Mouse (Mus musculus) limb, embryonic 14.5 days (tissue): ENCODE results near the gene Dgkg. TPM values are rescaled to one million over a fixed set of nuclear protein-coding genes. Genes with fewer than 3 reads are reported as not detected.
A peak's percentile ranks its signal among the peaks of the same experiment; 100 is the strongest.

Experiments
- ATAC-seq: fragments of 200-750 bp; cut with Nextera tagmentation; 2 replicates; pipeline ENCODE4 v1.8.0; 2017; ENCODE audit warnings: low read depth, moderate number of reproducible peaks, moderate TSS enrichment; ENCODE audit not compliant: low FRiP score
- DNase-seq: peaks from one replicate; pipeline ENCODE4 v3.0.0-alpha.2; 2015; ENCODE audit warnings: low spot score
- H3K27ac ChIP-seq: fragments of 300-500 bp; sonication (generic); replicated peaks from 2 replicates; pipeline ENCODE4 v1.5.1; 2014; ENCODE audit warnings: low read depth, mild to moderate bottlenecking, low read length, moderate library complexity, mixed read lengths
- H3K27me3 ChIP-seq: fragments of 300-500 bp; sonication (generic); 2 replicates; pipeline ENCODE4 v1.6.1; 2014; ENCODE audit warnings: low read length, mixed read lengths; ENCODE audit not compliant: control insufficient read depth, insufficient read depth
- H3K36me3 ChIP-seq: fragments of 300-500 bp; sonication (generic); 2 replicates; pipeline ENCODE4 v1.6.1; 2014; ENCODE audit warnings: mild to moderate bottlenecking, low read length, moderate library complexity, mixed read lengths; ENCODE audit not compliant: control insufficient read depth, insufficient read depth
- H3K4me1 ChIP-seq: fragments of 300-500 bp; sonication (generic); 2 replicates; pipeline ENCODE4 v1.6.1; 2014; ENCODE audit warnings: antibody characterized with exemption, low read length, mixed read lengths; ENCODE audit not compliant: control insufficient read depth, insufficient read depth
- H3K4me2 ChIP-seq: fragments of 300-500 bp; sonication (generic); replicated peaks from 2 replicates; pipeline ENCODE4 v1.6.1; 2014; ENCODE audit warnings: low read depth, mild to moderate bottlenecking, low read length, moderate library complexity; ENCODE audit not compliant: severe bottlenecking
- H3K4me3 ChIP-seq: fragments of 300-500 bp; sonication (generic); replicated peaks from 2 replicates; pipeline ENCODE4 v1.5.1; 2014; ENCODE audit warnings: low read length
- H3K9ac ChIP-seq: fragments of 300-500 bp; sonication (generic); 2 replicates; pipeline ENCODE4 v1.6.1; 2014; ENCODE audit warnings: mild to moderate bottlenecking, low read depth, low read length, moderate library complexity; ENCODE audit not compliant: severe bottlenecking
- H3K9me3 ChIP-seq: fragments of 300-500 bp; sonication (generic); 2 replicates; pipeline ENCODE4 v1.6.1; 2016; ENCODE audit warnings: low read length; ENCODE audit not compliant: control insufficient read depth
- POLR2A ChIP-seq: fragments of 200-500 bp; IDR thresholded peaks from 2 replicates; pipeline ENCODE4 v1.8.0; 2012; ENCODE audit warnings: inconsistent platforms, mild to moderate bottlenecking, moderate library complexity, borderline replicate concordance; ENCODE audit not compliant: insufficient read depth, insufficient read length; ENCODE audit errors: extremely low read depth
- WGBS: fragments of 180-500 bp; shearing (Covaris S2); extraction: QIAGEN DNeasy Blood & Tissue Kit; methylation state at CpG from one replicate; pipeline ENCODE4 v1.1.7; 2014; 5-methylcytosine and 5-hydroxymethylcytosine counted together
- polyA plus RNA-seq, 2 experiments: library from polyadenylated mRNA; depleted of rRNA in 1 of 2; stranded (reverse) in 1 of 2; unstranded in 1 of 2; fragments of >200 nt; fragmentation: Nextera tagmentation in 1 of 2; extraction: Ambion mirVana in 1 of 2; gene quantifications; 2 replicates each; pipeline versions ENCODE4 v1.2.1 to v1.2.3; 2012 to 2014

The Dgkg gene
- polyA plus RNA-seq, 2 experiments: 0.08 to 0.26 TPM

DNA sequence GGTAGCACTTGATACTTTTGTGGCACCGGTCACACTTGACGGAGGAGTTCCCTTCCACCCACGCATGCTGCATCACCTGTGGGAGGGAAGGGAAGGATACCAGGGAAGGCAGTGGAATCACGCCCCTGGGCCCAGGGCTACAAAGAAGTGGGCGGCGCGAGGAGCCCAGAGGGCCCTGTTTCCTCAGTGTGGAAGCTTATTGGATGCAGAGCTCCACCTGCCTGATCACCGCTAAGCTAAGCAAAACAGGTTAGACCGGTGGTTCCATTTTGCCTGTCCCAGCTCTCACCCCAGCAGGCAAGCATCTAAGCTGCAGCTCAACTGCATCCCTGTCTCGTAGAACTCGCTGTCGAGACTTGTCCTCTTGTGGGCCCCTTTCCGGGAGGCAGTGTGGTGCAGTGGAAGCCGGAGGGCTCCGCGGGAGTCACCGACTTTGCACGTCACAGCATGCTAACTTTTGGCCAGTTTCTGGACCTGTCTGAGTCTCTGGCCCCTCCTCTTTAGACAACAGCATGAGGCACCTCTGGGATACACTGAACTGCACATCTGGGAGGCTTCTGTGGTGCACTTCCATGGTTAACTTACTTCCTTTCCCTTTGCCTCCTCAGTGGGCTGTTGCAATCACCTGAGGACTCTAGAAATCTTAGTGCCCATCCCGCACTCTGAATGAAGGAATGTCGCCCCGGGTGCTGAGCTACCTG is 84.2 kb downstream of the Dgkg start:
- no peak for TF ChIP-seq POLR2A
- WGBS: 35% methylated on average over 21 of the region's 21 CpGs
- Histone ChIP-seq H3K27ac (no peak overlapping the region), H3K9ac (no peak overlapping the region), H3K36me3 (no peaks in the 10 kb centered on the region), H3K4me2 (no peak overlapping the region), H3K4me3 (no peak overlapping the region), H3K4me1 (no peaks in the 10 kb centered on the region), H3K9me3 (no peaks in the 10 kb centered on the region), H3K27me3 (no peaks in the 10 kb centered on the region; the same call in 1 of the 2 replicates)
- DNase-seq: peak; percentile 60
- no peak for ATAC-seq

DNA sequence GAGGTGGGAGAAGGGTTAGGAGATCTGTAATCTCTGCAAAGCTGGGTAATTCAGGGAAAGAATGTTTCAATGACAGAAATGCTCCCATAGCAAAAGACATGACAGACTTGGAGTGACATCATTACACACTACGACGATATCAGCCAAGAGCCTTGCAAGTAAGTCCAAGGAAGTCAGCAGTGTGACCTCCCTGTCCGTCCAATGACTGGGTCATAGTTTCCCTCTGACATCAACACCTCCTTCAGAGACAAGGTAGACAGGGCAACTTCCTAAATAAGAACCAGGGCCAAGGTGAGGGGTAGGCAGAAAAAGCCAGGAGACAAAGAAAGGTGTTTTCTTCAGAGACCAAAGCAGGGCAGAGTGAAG is 92.1 kb downstream of the Dgkg start:
- Histone ChIP-seq H3K4me1 (no peaks in the 10 kb centered on the region), H3K4me3 (no peak overlapping the region), H3K27me3 (no peaks in the 10 kb centered on the region), H3K27ac (no peak overlapping the region), H3K4me2 (no peak overlapping the region), H3K36me3 (no peaks in the 10 kb centered on the region), H3K9me3 (no peaks in the 10 kb centered on the region), H3K9ac (no peak overlapping the region)
- no peak for TF ChIP-seq POLR2A
- DNase-seq: no peak
- ATAC-seq: no peak
- WGBS: 74% methylated on average over 3 of the region's 3 CpGs

DNA sequence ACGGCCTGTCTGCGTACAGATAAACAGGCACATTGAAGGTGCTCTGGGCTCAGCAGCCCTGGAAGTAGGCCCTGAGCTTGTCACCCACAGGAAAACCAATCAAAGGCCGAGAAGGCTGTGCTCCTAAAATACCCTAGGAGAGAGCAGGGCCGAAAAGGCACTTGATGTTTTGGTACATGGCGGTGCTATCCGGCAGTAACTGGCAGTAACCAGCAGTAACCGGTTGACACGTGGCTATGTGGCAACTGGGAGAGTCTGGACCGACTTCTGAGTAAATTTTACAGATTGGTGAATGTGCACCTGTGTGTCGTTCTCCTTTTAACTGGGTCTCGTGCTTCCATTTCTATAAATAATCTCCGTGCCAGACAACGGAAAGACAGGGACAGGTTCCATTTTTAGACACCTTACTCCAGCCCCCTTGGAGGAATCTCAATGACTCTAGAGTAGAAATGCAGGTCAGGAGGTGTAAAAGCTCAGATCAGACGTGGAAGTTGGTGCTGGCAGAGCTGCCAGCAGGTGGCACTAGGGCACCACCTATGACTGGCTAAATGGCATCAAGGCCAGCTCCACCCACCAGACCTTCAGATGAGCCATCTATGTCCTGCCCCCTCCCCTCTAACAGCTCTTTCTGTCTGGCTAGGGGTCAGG is 92.6 kb downstream of the Dgkg start:
- no peaks in the 10 kb centered on the region for H3K4me1 ChIP-seq
- no peaks in the 10 kb centered on the region for H3K9me3 ChIP-seq
- H3K36me3 ChIP-seq: no peaks in the 10 kb centered on the region
- no peak overlapping the region for H3K4me2 ChIP-seq
- DNase-seq (peak; percentile 62), ATAC-seq (no peak; the same call in 1 of the 2 replicates)
- no peak overlapping the region for H3K4me3 ChIP-seq
- TF ChIP-seq POLR2A: no peak
- H3K9ac ChIP-seq: no peak overlapping the region
- H3K27me3 ChIP-seq: no peaks in the 10 kb centered on the region
- WGBS: 55% methylated on average over 14 of the region's 14 CpGs
- no peak overlapping the region for H3K27ac ChIP-seq

DNA sequence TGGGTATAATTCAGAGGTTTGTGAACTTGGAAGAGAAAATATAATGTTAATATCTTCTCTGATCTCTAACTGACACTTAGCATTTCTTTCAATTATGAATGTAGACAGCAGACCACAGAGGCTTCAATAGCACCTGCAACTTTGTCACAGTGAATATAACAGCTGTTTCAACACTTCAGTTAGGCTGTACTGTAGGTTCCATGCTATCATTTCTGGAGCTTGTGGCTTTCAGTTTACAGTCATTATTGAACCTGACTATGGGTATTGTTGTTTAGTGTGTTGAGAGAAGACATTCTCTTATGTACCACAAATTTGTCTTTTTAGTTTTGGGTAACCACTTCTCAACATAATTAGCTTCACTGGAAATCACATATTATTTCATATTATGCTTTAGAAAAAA is 93.4 kb downstream of the Dgkg start:
- no peaks in the 10 kb centered on the region for H3K27me3 ChIP-seq

DNA sequence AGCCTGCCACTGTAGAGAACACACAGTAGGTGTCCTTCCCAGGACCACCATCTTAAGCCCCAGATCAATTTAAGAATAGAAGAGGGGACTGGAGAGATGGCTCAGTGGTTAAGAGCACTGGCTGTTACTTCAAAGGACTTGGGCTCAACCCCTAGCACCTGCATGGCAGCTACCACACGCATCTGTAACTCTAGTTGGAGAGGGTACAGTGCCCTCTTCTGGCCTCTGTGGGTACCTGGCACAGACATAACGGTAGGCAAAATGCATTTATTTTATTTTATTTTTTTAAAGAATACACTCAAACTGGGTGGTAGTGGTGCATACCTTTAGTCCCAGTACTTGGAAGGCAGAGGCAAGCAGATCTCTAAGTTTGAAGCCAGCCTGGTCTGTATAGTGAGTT is 102.0 kb downstream of the Dgkg start:
- H3K36me3 ChIP-seq: no peaks in the 10 kb centered on the region
- DNase-seq (no peak), ATAC-seq (no peak)
- no peaks in the 10 kb centered on the region for H3K27me3 ChIP-seq
- no peak overlapping the region for H3K4me2 ChIP-seq
- H3K4me1 ChIP-seq: peaks cover 7% of the 10 kb centered on the region
- H3K4me3 ChIP-seq: no peak overlapping the region
- 43% methylated on average over 2 of the region's 2 CpGs for WGBS
- H3K9me3 ChIP-seq: no peaks in the 10 kb centered on the region
- TF ChIP-seq POLR2A: no peak
- H3K9ac ChIP-seq: no peak overlapping the region
- H3K27ac ChIP-seq: no peak overlapping the region

More for the DNA sequence above, 93.4 kb downstream of the Dgkg start:
- no peak for DNase-seq
- Histone ChIP-seq H3K36me3 (no peaks in the 10 kb centered on the region), H3K27ac (no peak overlapping the region), H3K4me1 (no peaks in the 10 kb centered on the region), H3K9me3 (no peaks in the 10 kb centered on the region), H3K9ac (no peak overlapping the region), H3K4me3 (no peak overlapping the region), H3K4me2 (no peak overlapping the region)
- TF ChIP-seq POLR2A: no peak
- no peak for ATAC-seq
